Mouse (Mus musculus) ES-E14 (cell line): ENCODE results near the gene Fyn. TPM values are rescaled to one million over a fixed set of nuclear protein-coding genes. Genes with fewer than 3 reads are reported as not detected.

ENCODE experiments used
- DNase-seq: peaks from one replicate; pipeline ENCODE4 v3.0.0-alpha.2; 2013; ENCODE audit warnings: low read depth, low spot score
- H3K27ac ChIP-seq: 2 replicates; pipeline ENCODE4 v1.5.1; 2012; ENCODE audit warnings: low read depth, mild to moderate bottlenecking, low read length, moderate library complexity, mixed read lengths; ENCODE audit not compliant: poor library complexity, insufficient read depth, severe bottlenecking
- H3K36me3 ChIP-seq: 2 replicates; pipeline ENCODE4 v1.6.1; 2012; ENCODE audit warnings: mild to moderate bottlenecking, low read length, moderate library complexity, mixed read lengths; ENCODE audit not compliant: control insufficient read depth, poor library complexity, insufficient read depth, severe bottlenecking
- H3K4me1 ChIP-seq, 2 experiments: fragments of 150-350 bp in 1 of 2; sonication (generic) in 1 of 2; 2 replicates each; pipeline ENCODE4 v1.6.1; 2012; ENCODE audit warnings: low read length in 2 of 2, mild to moderate bottlenecking in 1 of 2, mixed read lengths in 1 of 2; ENCODE audit not compliant: control insufficient read depth in 2 of 2, insufficient read depth in 2 of 2, poor library complexity in 1 of 2
- H3K4me3 ChIP-seq, 2 experiments: fragments of 150-350 bp in 1 of 2; sonication (generic) in 1 of 2; 2 replicates each; pipeline ENCODE4 v1.5.1; 2012; ENCODE audit warnings: low read length in 2 of 2, low read depth in 1 of 2, mild to moderate bottlenecking in 1 of 2, mixed read lengths in 1 of 2; ENCODE audit not compliant: insufficient read depth in 1 of 2, poor library complexity in 1 of 2, severe bottlenecking in 1 of 2
- H3K9ac ChIP-seq: 2 replicates; pipeline ENCODE4 v1.6.1; 2012; ENCODE audit warnings: low read depth, mild to moderate bottlenecking, low read length, mixed read lengths; ENCODE audit not compliant: poor library complexity, insufficient read depth, severe bottlenecking
- H3K9me3 ChIP-seq: fragments of 150-350 bp; sonication (generic); 2 replicates; pipeline ENCODE4 v1.6.1; 2012; ENCODE audit warnings: low read depth, mild to moderate bottlenecking, low read length; ENCODE audit not compliant: control insufficient read depth, insufficient read depth
- CHD2 ChIP-seq: IDR thresholded peaks from 2 replicates; pipeline ENCODE4 v1.6.1; 2014; ENCODE audit warnings: mild to moderate bottlenecking, low read depth, low read length, inconsistent platforms
- HCFC1 ChIP-seq: IDR thresholded peaks from 2 replicates; pipeline ENCODE4 v1.6.1; 2012; ENCODE audit warnings: low read length, inconsistent platforms, borderline replicate concordance; ENCODE audit not compliant: insufficient read depth
- MAFK ChIP-seq: IDR thresholded peaks from 2 replicates; pipeline ENCODE4 v1.6.1; 2014; ENCODE audit warnings: mild to moderate bottlenecking, low read depth, low read length, inconsistent platforms; ENCODE audit not compliant: insufficient read depth
- ZC3H11A ChIP-seq: IDR thresholded peaks from 2 replicates; pipeline ENCODE4 v1.6.1; 2012; ENCODE audit warnings: low read depth, mild to moderate bottlenecking, inconsistent platforms, low read length, borderline replicate concordance
- ZNF384 ChIP-seq: IDR thresholded peaks from 2 replicates; pipeline ENCODE4 v1.6.1; 2012; ENCODE audit warnings: low read depth, low read length, inconsistent platforms
- in situ Hi-C, 2 experiments: fragments of 600-800 bp; cut with MboI; formaldehyde crosslinking; loops; one replicate each; pipeline ENCODE4 v1.15.1; 2025; ENCODE audit warnings: low sequenced_read_pairs in 2 of 2, inconsistent platforms in 1 of 2; ENCODE audit not compliant: unreplicated experiment in 2 of 2
- total RNA-seq: library from RNA; depleted of rRNA; stranded (reverse); fragments of 300-350 nt; gene quantifications from 2 replicates; pipeline ENCODE4 v1.2.3, GENCODE M21; 2012

Fyn gene
- total RNA-seq, 1 experiment: 14.6 TPM

DNA sequence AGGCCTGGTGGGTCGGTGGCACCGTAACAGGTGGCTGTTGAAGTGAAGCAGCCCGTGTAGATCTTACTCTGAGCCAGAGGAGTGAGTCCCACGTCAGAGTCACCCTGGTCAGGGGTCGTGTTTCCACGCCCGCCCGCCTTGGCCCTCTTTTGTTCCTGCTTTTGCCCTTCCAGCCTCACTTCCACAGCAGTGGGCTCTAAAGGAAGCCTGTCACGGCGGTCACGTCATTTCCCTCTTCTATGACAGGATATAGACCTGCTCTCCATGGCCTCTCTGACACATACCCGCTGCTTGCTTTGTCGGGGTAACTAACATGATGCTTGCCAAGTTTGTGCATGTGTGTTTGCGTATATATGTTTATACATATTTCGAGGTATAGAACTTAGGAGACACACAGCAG is 17.5 kb downstream of the Fyn start:
- in situ Hi-C loops: no loop called here
- H3K36me3 ChIP-seq: no peaks in the 10 kb centered on the region
- no peak overlapping the region for H3K9ac ChIP-seq
- H3K27ac ChIP-seq: no peak overlapping the region
- H3K4me3 ChIP-seq: no peak overlapping the region
- peaks cover 0 to 3% of the 10 kb centered on the region in 2 experiments; a peak in 1 of 4 replicates for H3K4me1 ChIP-seq
- no peak for DNase-seq
- TF ChIP-seq ZC3H11A (no peak), ZNF384 (no peak), CHD2 (no peak), HCFC1 (no peak), MAFK (no peak)
- no peaks in the 10 kb centered on the region for H3K9me3 ChIP-seq

DNA sequence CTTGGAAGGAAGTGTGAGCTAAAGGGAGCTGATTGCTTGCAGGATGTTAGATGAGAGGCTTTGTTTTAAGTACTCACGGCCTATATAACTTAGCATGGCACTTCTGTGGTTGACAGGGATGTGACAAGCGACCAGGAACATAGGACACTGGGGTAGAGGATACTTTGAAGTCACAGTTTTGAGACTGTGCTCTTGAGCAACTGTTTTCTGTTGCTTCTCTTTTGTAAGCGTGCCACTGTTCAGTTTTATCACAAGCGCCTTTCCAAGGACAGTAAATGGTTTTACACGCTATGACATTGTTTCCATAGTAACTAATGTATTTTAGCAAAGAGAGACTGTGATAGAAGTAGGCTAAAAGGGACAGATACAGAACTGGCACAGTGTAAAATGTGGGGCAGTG is 18.4 kb downstream of the Fyn start:
- no peaks in the 10 kb centered on the region for H3K9me3 ChIP-seq
- H3K27ac ChIP-seq: no peak overlapping the region
- no peak overlapping the region for H3K9ac ChIP-seq
- in situ Hi-C loops: no loop called here
- H3K36me3 ChIP-seq: no peaks in the 10 kb centered on the region
- DNase-seq: no peak
- TF ChIP-seq HCFC1 (no peak), ZC3H11A (no peak), CHD2 (no peak), MAFK (no peak), ZNF384 (no peak)
- H3K4me3 ChIP-seq: no peak overlapping the region
- peaks cover 0 to 3% of the 10 kb centered on the region in 2 experiments; a peak in 1 of 4 replicates for H3K4me1 ChIP-seq

DNA sequence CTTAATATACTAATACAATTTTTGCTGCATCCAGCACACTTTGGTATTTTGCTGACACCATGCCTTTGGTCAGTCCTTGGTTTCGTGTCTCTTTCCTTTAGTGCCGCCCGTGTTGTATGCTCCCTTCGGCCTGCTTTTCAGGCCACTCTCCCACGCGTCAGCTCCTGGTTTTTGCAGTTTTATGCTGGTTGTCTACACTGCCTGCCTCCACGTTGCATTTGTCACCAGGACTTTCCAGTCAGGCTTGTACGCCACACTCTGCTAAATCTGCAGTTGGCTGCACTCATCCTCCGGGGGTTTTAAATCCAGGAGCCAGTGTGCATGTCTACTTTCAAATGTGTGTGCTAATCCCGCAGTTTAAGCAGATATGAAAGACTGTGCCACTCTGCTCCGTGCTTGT is 18.9 kb downstream of the Fyn start:
- H3K4me1 ChIP-seq: peaks cover 0 to 3% of the 10 kb centered on the region in 2 experiments; a peak in 1 of 4 replicates
- TF ChIP-seq HCFC1 (no peak), ZC3H11A (no peak), CHD2 (no peak), ZNF384 (no peak), MAFK (no peak)
- H3K4me3 ChIP-seq: no peak overlapping the region
- no peak for DNase-seq
- no peaks in the 10 kb centered on the region for H3K36me3 ChIP-seq
- in situ Hi-C loops: no loop called here
- H3K27ac ChIP-seq: no peak overlapping the region
- no peaks in the 10 kb centered on the region for H3K9me3 ChIP-seq
- H3K9ac ChIP-seq: no peak overlapping the region

DNA sequence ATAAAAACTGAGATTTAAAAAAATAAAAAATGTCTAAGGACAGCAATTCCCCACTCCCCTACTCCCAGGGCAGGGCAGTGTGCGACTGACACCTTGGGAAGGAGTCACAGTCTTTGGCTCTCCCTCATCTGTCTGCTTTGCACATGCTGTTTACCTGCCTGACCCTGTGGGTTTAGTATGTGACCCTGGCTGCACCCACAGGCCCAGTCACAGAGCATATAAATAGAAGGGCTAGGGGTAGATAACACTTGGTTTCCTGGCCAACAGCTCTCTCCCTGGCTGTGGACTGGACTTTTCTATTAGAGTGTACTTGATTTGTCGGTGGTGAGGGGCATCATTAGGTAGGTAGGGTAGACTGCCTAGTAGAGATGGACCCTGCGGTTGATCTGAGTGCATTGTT is 19.5 kb downstream of the Fyn start:
- Histone ChIP-seq H3K4me1 (peaks cover 0 to 3% of the 10 kb centered on the region in 2 experiments; a peak in 1 of 4 replicates), H3K36me3 (no peaks in the 10 kb centered on the region), H3K27ac (no peak overlapping the region), H3K9me3 (no peaks in the 10 kb centered on the region), H3K4me3 (no peak overlapping the region), H3K9ac (no peak overlapping the region)
- in situ Hi-C loops: no loop called here
- TF ChIP-seq MAFK: no peak
- TF ChIP-seq ZC3H11A: no peak
- no peak for TF ChIP-seq HCFC1
- TF ChIP-seq ZNF384: no peak
- no peak for TF ChIP-seq CHD2
- no peak for DNase-seq

DNA sequence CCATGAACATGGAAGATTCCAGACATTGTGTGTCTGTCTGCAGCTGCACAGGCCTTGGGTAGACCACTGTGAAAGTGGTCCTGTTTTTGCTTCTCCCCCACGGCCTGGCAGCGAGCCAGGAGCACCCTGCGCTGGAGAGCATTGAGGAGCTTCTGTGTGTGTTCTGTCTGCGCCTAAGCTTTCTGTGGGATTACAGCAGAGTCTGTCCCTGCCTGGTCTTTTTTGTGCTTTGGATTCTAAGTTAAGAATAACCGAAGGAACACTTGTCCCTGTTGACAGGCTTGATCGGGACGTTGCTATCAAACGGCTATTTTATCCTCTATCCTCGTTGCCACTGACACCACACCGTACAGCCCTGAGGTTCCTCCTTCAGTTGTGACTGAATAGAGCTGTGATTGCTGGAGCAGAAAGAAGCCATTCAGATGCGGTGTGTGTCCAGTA is 20.8 kb downstream of the Fyn start:
- no peak overlapping the region for H3K4me3 ChIP-seq
- H3K9me3 ChIP-seq: no peaks in the 10 kb centered on the region
- in situ Hi-C loops: no loop called here
- H3K4me1 ChIP-seq: peaks cover 0 to 3% of the 10 kb centered on the region in 2 experiments; a peak in 1 of 4 replicates
- H3K36me3 ChIP-seq: no peaks in the 10 kb centered on the region
- H3K9ac ChIP-seq: no peak overlapping the region
- H3K27ac ChIP-seq: no peak overlapping the region
- no peak for DNase-seq
- TF ChIP-seq CHD2: no peak
- TF ChIP-seq MAFK: no peak
- TF ChIP-seq ZNF384: no peak
- TF ChIP-seq HCFC1: no peak
- no peak for TF ChIP-seq ZC3H11A
